Mouse (Mus musculus) granulocyte monocyte progenitor cell, adult 5-6 weeks (primary cell): ENCODE data around the gene Tubgcp2. TPM values are rescaled to one million over a fixed set of nuclear protein-coding genes. Genes with fewer than 3 reads are reported as not detected.
A peak's percentile ranks its signal among the peaks of the same experiment; 100 is the strongest.

ENCODE experiments used
- ATAC-seq: replicated peaks from 2 replicates; pipeline ENCODE4 v1.8.0; 2016; ENCODE audit warnings: mild to moderate bottlenecking, moderate TSS enrichment, inconsistent platforms; ENCODE audit not compliant: poor library complexity, severe bottlenecking
- total RNA-seq, 2 experiments: library from RNA; stranded (forward) in 1 of 2; stranded (reverse) in 1 of 2; fragments of 200-712, 200-1000 nt in 1 of 2; fragments of >200 nt in 1 of 2; fragmentation: Nextera tagmentation in 1 of 2; gene quantifications; 2 replicates each; pipeline ENCODE4 v1.2.3; 2014 to 2017

Tubgcp2 gene
- total RNA-seq, 2 experiments from 2014 or later = 34.8 to 36.3 TPM

GRCm38 (mm10) chr7:139988272-139988671 lies 48.2 kb downstream of the Tubgcp2 start:
- no peak for ATAC-seq

GRCm38 (mm10) chr7:139984505-139984904 lies 52.0 kb downstream of the Tubgcp2 start:
- peak; percentile 94 for ATAC-seq

GRCm38 (mm10) chr7:139982058-139982457 lies 54.4 kb downstream of the Tubgcp2 start:
- ATAC-seq = no peak

GRCm38 (mm10) chr7:139980778-139981177 lies 55.7 kb downstream of the Tubgcp2 start:
- ATAC-seq = no peak

- peak; percentile 17 for ATAC-seq
Observed at GRCm38 (mm10) chr7:139979011-139979719, 57.3 kb downstream of the Tubgcp2 start.

- ATAC-seq = peak; percentile 53
Observed at GRCm38 (mm10) chr7:139978278-139978892, 58.1 kb downstream of the Tubgcp2 start, which contains the start of gene 6430531B16Rik. Gene 6430531B16Rik (minus strand): TSS chr7:139978755.

- no peak for ATAC-seq
Observed at GRCm38 (mm10) chr7:139975471-139975870, 61.0 kb downstream of the Tubgcp2 start.

- peak; percentile 54 for ATAC-seq
Observed at GRCm38 (mm10) chr7:139974307-139974706, 62.2 kb downstream of the Tubgcp2 start.

GRCm38 (mm10) chr7:139972923-139973331 lies 63.5 kb downstream of the Tubgcp2 start:
- ATAC-seq = peak; percentile 22

GRCm38 (mm10) chr7:139971436-139971835 lies 65.0 kb downstream of the Tubgcp2 start:
- ATAC-seq = peak; percentile 53

GRCm38 (mm10) chr7:139970979-139971378 lies 65.5 kb downstream of the Tubgcp2 start:
- ATAC-seq = no peak

- ATAC-seq = 0 out of 2 replicates have a peak, but pooled peaks have one; percentile 3
Observed at GRCm38 (mm10) chr7:139970216-139970919, 66.1 kb downstream of the Tubgcp2 start.

- peak; percentile 18; the same call in 1 of the 2 replicates for ATAC-seq
Observed at GRCm38 (mm10) chr7:139969348-139970130, 66.9 kb downstream of the Tubgcp2 start.

- ATAC-seq = no peak
Observed at GRCm38 (mm10) chr7:139968428-139968827, 68.0 kb downstream of the Tubgcp2 start.

- no peak for ATAC-seq
Observed at GRCm38 (mm10) chr7:139967175-139967574, 69.3 kb downstream of the Tubgcp2 start.

- no peak for ATAC-seq
Observed at GRCm38 (mm10) chr7:139963814-139964213, 72.7 kb downstream of the Tubgcp2 start.

GRCm38 (mm10) chr7:139961141-139961540 lies 75.3 kb downstream of the Tubgcp2 start:
- ATAC-seq = no peak

- no peak for ATAC-seq
Observed at GRCm38 (mm10) chr7:139957958-139958357, 78.5 kb downstream of the Tubgcp2 start.

GRCm38 (mm10) chr7:139957437-139957836 lies 79.0 kb downstream of the Tubgcp2 start:
- ATAC-seq = peak; percentile 85

GRCm38 (mm10) chr7:139956658-139957057 lies 79.8 kb downstream of the Tubgcp2 start:
- no peak for ATAC-seq
